Mouse (Mus musculus) heart, embryonic 11.5 days (tissue): ENCODE measurements around the gene Olfr1317. TPM values are rescaled to one million over a fixed set of nuclear protein-coding genes. Genes with fewer than 3 reads are reported as not detected.

Source experiments
- ATAC-seq: fragments of 200-750 bp; cut with Nextera tagmentation; replicated peaks from 2 replicates; pipeline ENCODE4 v1.8.0; 2017; ENCODE audit warnings: moderate library complexity; ENCODE audit not compliant: insufficient number of reproducible peaks, low FRiP score, low TSS enrichment
- H3K27ac ChIP-seq: fragments of 300-500 bp; sonication (generic); 2 replicates; pipeline ENCODE4 v1.5.1; 2014; ENCODE audit warnings: mild to moderate bottlenecking, low read depth, low read length
- H3K27me3 ChIP-seq: fragments of 300-500 bp; sonication (generic); 2 replicates; pipeline ENCODE4 v1.6.1; 2014; ENCODE audit warnings: mild to moderate bottlenecking, low read length, mixed read lengths; ENCODE audit not compliant: control insufficient read depth, insufficient read depth
- H3K36me3 ChIP-seq: fragments of 300-500 bp; sonication (generic); 2 replicates; pipeline ENCODE4 v1.6.1; 2014; ENCODE audit warnings: mild to moderate bottlenecking, low read length, moderate library complexity, mixed read lengths; ENCODE audit not compliant: control insufficient read depth, insufficient read depth
- H3K4me1 ChIP-seq: fragments of 300-500 bp; sonication (generic); 2 replicates; pipeline ENCODE4 v1.6.1; 2014; ENCODE audit warnings: low read length; ENCODE audit not compliant: control insufficient read depth, insufficient read depth
- H3K4me2 ChIP-seq: fragments of 300-500 bp; sonication (generic); 2 replicates; pipeline ENCODE4 v1.6.1; 2014; ENCODE audit warnings: mild to moderate bottlenecking, moderate library complexity
- H3K4me3 ChIP-seq: fragments of 300-500 bp; sonication (generic); 2 replicates; pipeline ENCODE4 v1.5.1; 2014; ENCODE audit warnings: low read depth, low read length
- H3K9ac ChIP-seq: fragments of 300-500 bp; sonication (generic); 2 replicates; pipeline ENCODE4 v1.6.1; 2014; ENCODE audit warnings: mild to moderate bottlenecking, low read depth, low read length, moderate library complexity
- H3K9me3 ChIP-seq: fragments of 300-500 bp; sonication (generic); replicated peaks from 2 replicates; pipeline ENCODE4 v1.6.1; 2016; ENCODE audit warnings: low read length; ENCODE audit not compliant: control insufficient read depth
- WGBS: fragments of 180-500 bp; shearing (Covaris S2); extraction: QIAGEN DNeasy Blood & Tissue Kit; methylation state at CpG from one replicate; pipeline ENCODE4 v1.1.7; 2014; ENCODE audit not compliant: insufficient replicate concordance; 5-methylcytosine and 5-hydroxymethylcytosine counted together
- polyA plus RNA-seq: library from polyadenylated mRNA; unstranded; fragments of >200 nt; fragmentation: Nextera tagmentation; extraction: Ambion mirVana; gene quantifications from 2 replicates; pipeline ENCODE4 v1.2.1, GENCODE M21; 2014

The Olfr1317 gene
- polyA plus RNA-seq: not detected in 2 replicates

- H3K36me3 ChIP-seq: no peaks in the 10 kb centered on the region
- 64% methylated on average over 2 of the region's 2 CpGs for WGBS
Observed at GRCm38 (mm10) chr2:112140029-112140428, at the start of gene Olfr1317. Gene Olfr1317, plus strand, starts transcription at chr2:112140329.

GRCm38 (mm10) chr2:112096681-112097080, 43.4 kb upstream of the Olfr1317 start, which contains the start of gene Olfr1314:
Gene Olfr1314, minus strand, starts transcription at chr2:112096781.
- Histone ChIP-seq H3K27ac (no peak within 1 kb of the TSS), H3K4me2 (no peak within 1 kb of the TSS), H3K9me3 (no peaks in the 10 kb centered on the region), H3K9ac (no peak within 1 kb of the TSS), H3K4me1 (no peaks in the 10 kb centered on the region), H3K36me3 (no peaks in the 10 kb centered on the region), H3K4me3 (no peak within 1 kb of the TSS), H3K27me3 (no peaks in the 10 kb centered on the region)
- no peak for ATAC-seq

More at GRCm38 (mm10) chr2:112140029-112140428, at the start of gene Olfr1317:
- Histone ChIP-seq H3K9me3 (no peaks in the 10 kb centered on the region), H3K27me3 (no peaks in the 10 kb centered on the region), H3K27ac (no peak within 1 kb of the TSS), H3K4me2 (no peak within 1 kb of the TSS), H3K9ac (no peak within 1 kb of the TSS), H3K4me3 (no peak within 1 kb of the TSS), H3K4me1 (no peaks in the 10 kb centered on the region)
- ATAC-seq: no peak

GRCm38 (mm10) chr2:112115340-112115739, 24.8 kb upstream of the Olfr1317 start, which contains the start of gene Olfr1315-ps1:
Gene Olfr1315-ps1, minus strand, starts transcription at chr2:112115440.
- WGBS: 69% methylated on average over 1 of the region's 1 CpGs
- Histone ChIP-seq H3K27ac (no peak within 1 kb of the TSS), H3K4me2 (no peak within 1 kb of the TSS), H3K4me1 (no peaks in the 10 kb centered on the region), H3K9ac (no peak within 1 kb of the TSS), H3K9me3 (no peaks in the 10 kb centered on the region), H3K27me3 (no peaks in the 10 kb centered on the region), H3K36me3 (no peaks in the 10 kb centered on the region), H3K4me3 (no peak within 1 kb of the TSS)
- no peak for ATAC-seq

GRCm38 (mm10) chr2:112134877-112135276, 5.3 kb upstream of the Olfr1317 start, which contains the start of gene Olfr1316:
Gene Olfr1316, minus strand, starts transcription at chr2:112134977.
- no peak within 1 kb of the TSS for H3K27ac ChIP-seq
- ATAC-seq: no peak
- H3K9me3 ChIP-seq: no peaks in the 10 kb centered on the region
- H3K9ac ChIP-seq: no peak within 1 kb of the TSS
- WGBS: 83% methylated on average over 2 of the region's 2 CpGs
- H3K27me3 ChIP-seq: no peaks in the 10 kb centered on the region
- H3K4me1 ChIP-seq: no peaks in the 10 kb centered on the region
- no peaks in the 10 kb centered on the region for H3K36me3 ChIP-seq
- H3K4me2 ChIP-seq: no peak within 1 kb of the TSS
- no peak within 1 kb of the TSS for H3K4me3 ChIP-seq

- Histone ChIP-seq H3K4me1 (no peaks in the 10 kb centered on the region), H3K27me3 (no peaks in the 10 kb centered on the region), H3K4me3 (no peak within 1 kb of the TSS), H3K27ac (no peak within 1 kb of the TSS), H3K36me3 (no peaks in the 10 kb centered on the region), H3K9me3 (no peaks in the 10 kb centered on the region), H3K4me2 (no peak within 1 kb of the TSS), H3K9ac (no peak within 1 kb of the TSS)
- ATAC-seq: no peak
Observed at GRCm38 (mm10) chr2:112153898-112154297, 13.8 kb downstream of the Olfr1317 start, which contains the start of gene Olfr1318. Gene Olfr1318, plus strand, starts transcription at chr2:112154198.

Other genes starting within 250 kb of the Olfr1317 start
- gene Olfr1306, start 224.1 kb upstream of the Olfr1317 start, polyA plus RNA-seq: not detected in 2 replicates
- not detected in 2 replicates for gene Olfr1307, start 190.9 kb upstream of the Olfr1317 start, polyA plus RNA-seq
- not detected in 2 replicates for gene Olfr1308, start 175.4 kb upstream of the Olfr1317 start, polyA plus RNA-seq
- gene Olfr1309, start 150.0 kb upstream of the Olfr1317 start, polyA plus RNA-seq: not detected in 2 replicates
- gene Olfr1310, start 127.6 kb upstream of the Olfr1317 start, polyA plus RNA-seq: not detected in 2 replicates
- not detected in 2 replicates for gene Olfr1311, start 115.9 kb upstream of the Olfr1317 start, polyA plus RNA-seq
- not detected in 2 replicates for gene Olfr1312, start 90.1 kb upstream of the Olfr1317 start, polyA plus RNA-seq
- gene Olfr1313, start 62.5 kb upstream of the Olfr1317 start, polyA plus RNA-seq: not detected in 2 replicates
- gene Olfr1314, start 43.5 kb upstream of the Olfr1317 start, polyA plus RNA-seq: not detected in 2 replicates
- not detected in 2 replicates for gene Olfr1315-ps1, start 24.9 kb upstream of the Olfr1317 start, polyA plus RNA-seq
- not detected in 2 replicates for gene Olfr1316, start 5.4 kb upstream of the Olfr1317 start, polyA plus RNA-seq
- not detected in 2 replicates for gene Olfr1318, start 13.9 kb downstream of the Olfr1317 start, polyA plus RNA-seq
- 15.4 and 17.2 TPM in 2 replicates for gene Lpcat4, start 99.1 kb downstream of the Olfr1317 start, polyA plus RNA-seq
- 0.04 TPM in 1 of 2 replicates, not detected in the other for gene Nutm1, start 119.0 kb downstream of the Olfr1317 start, polyA plus RNA-seq
- 157 and 168 TPM in 2 replicates for gene Nop10, start 121.6 kb downstream of the Olfr1317 start, polyA plus RNA-seq
- 12.8 and 15.0 TPM in 2 replicates for gene Slc12a6, start 125.5 kb downstream of the Olfr1317 start, polyA plus RNA-seq
- 0.06 TPM in 1 of 2 replicates, not detected in the other for gene Gm21985, start 126.0 kb downstream of the Olfr1317 start, polyA plus RNA-seq
- 92.1 and 101 TPM in 2 replicates for gene Emc4, start 227.7 kb downstream of the Olfr1317 start, polyA plus RNA-seq
- 30.8 and 35.0 TPM in 2 replicates for gene Katnbl1, start 238.9 kb downstream of the Olfr1317 start, polyA plus RNA-seq